Mouse (Mus musculus) B cell, adult 2 months (primary cell): ENCODE data around the gene Fam71b.
"Not testable (repeated sequence)": the region's sequence is repeated elsewhere in the genome, so short reads cannot be mapped to it uniquely, and the experiment has no call there.

Experiments
- DNase-seq, 2 experiments: peaks; one replicate each; pipeline ENCODE4 v3.0.0; 2022

Fam71b gene

DNA sequence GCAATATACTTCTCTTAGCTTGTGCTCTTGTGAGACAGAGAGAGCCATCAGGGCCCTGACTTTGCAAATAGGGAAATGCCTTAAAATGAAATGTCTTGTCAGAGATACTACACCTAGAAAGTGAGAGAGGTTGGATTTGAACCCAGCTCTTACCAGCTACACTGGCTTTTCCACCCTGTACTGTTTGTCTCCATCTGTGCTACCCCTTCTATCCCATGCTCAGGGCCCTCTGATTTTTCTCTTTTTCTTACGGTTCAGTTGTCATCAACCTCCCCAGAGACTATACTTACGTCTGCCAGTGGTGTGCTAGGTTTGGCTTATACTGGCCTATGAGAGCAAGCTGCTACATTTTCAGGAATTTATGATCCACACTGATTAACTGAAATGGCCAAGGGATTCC lies 11.4 kb upstream of the Fam71b start:
- DNase-seq, result no peak

DNA sequence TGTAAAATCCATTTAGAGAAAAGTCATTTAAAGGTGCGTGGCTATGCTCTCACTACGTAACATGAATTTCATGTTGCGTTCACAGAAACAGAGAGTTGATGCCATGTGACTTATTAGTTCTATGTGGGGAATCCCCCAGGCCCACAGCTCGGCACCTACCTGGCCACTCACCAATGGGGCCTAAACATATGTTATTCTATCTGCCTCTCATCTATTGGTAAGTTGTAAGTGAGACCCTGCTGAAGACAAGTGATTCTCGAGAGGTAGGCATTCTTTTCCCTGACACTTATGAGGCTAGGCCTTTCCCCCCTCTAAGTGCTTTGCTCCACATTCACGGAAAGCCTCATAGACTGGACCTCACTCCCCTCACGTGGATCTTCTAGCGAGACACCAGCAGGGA lies 9.8 kb upstream of the Fam71b start:
- no peak for DNase-seq

DNA sequence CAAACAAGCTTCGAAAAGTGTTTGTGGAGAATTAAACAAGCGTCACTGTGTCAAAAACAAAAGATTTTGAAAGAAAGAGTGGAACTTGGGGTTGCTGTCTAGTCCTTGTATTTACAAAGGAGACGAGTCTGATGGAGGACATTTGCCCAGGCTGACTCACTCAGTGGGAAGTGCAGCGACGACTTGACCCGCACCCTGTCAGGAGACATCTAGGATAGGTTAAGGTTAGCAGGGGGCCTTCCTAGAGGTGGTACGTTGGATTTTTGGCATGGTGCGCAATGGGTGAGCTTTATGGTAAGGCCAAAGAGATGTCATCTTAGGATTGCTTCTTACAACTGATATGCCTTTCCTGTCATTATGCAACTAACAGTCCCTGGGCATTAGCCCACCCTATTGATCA lies 9.3 kb upstream of the Fam71b start:
- no peak for DNase-seq

DNA sequence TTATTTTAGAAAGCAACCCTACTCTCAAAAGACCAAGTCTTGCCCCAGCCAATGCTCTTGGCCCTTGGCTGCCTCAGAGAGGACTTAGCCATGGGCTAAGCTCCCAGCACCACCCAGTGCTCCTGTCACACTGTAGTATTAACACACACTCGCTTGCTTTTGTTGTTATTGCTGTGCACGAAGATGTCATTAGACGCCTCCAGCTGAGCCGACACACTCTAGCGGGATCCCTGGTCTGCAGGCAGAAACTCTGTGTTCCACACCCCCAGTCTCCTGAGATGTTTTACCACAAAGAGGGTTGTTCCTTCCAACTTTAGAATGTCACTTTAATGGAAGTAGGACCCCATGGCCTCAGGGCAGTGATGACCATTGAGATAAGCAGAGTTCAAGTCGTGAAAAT lies 7.9 kb upstream of the Fam71b start:
- no peak for DNase-seq

DNA sequence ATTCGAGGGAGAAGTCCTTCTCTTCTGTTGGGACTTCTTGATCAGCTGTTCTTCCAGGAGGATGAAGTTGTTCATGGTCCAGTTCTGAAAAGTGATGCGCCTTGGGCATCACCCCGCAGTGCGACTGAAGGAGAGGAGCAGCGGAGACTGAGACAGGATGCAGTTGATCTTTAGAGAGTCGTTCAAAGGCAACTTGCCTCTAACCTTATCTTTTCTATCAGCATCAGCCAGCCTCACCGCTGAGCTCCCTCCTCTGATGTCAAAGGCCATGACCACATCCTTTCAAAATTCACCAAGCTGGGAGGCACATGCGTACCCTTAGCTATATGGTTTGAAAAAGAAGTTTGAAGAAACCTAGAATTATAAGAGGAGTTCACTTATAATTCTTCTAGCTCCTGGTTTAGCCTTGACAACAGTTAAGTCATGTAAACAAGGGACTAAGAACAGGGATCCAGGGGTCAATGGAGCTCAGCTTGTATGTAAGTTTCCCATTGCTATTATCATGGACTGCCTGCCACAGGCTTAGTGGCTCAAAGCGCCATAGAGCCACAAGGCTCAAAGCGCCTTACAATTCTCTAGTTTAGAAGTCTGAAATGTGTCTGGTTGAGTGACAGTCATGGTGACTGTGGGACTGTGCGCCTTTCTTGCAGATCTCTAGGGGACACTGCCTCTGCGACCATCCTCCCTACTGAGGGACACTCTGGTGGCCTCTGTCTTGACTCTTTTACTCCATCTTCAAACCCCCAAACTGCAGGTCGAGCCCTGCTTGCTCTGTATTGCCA lies 6.8 kb upstream of the Fam71b start, which contains the start of gene Itk:
Gene Itk (minus strand): TSS at position 180 of the 782 bp plus-strand sequence.
- no peak for DNase-seq

DNA sequence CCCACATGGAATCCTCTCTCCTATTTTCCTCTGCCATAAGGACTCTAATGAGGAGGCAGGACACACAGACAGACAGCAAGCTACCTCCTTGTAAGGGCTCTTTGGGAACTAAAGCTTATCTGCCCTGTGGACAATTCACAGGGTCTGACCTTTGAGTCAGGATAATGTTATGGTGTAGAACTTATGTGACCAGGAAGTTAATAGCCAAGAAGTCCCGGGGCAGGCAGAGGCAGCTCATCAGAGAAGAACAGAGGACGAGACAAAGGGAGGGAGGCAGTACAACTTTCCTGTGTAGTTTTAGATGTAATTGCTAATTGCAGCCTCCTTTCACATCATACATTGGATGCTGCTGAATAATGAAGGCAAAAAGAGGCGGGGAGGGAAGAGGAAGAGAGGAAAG lies 5.7 kb upstream of the Fam71b start:
- DNase-seq, result no peak

DNA sequence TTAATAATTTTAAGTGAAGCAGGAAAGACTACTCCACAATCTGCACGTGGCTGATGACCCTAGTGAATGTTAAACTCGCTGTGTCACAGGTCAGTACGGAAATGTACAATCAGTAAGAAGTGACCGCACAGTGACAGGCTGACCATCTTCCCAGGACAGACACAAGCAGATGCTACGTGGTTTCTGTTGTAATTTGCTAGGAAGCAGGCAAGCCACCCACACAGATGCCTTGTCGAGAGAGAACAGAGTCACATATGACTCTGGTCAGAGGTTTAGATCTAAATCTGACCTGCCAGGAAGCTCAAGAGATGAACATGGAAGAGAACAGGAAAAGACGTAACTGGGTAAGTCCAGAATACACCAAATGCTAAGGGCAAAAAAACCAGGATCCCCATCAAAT lies 3.5 kb upstream of the Fam71b start:
- DNase-seq, result no peak

DNA sequence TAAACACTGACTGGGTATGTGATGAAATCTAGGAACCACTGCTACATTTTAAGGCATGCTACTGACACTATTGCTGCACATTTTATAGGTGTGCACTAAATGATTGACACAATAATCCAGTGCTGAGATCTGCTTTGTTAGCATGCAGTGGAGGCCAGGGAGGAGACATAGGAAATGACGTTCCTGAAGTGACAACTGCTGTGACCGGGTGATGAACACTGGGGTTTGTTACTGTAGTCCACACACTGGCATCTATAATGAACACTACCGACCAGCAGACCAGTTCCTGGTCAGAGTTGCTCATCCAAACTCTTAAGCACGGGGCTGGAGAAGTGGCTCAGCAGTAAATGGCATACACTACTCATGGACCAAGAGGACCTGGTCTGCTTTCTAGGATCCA lies 2.9 kb upstream of the Fam71b start:
- DNase-seq, result no peak

DNA sequence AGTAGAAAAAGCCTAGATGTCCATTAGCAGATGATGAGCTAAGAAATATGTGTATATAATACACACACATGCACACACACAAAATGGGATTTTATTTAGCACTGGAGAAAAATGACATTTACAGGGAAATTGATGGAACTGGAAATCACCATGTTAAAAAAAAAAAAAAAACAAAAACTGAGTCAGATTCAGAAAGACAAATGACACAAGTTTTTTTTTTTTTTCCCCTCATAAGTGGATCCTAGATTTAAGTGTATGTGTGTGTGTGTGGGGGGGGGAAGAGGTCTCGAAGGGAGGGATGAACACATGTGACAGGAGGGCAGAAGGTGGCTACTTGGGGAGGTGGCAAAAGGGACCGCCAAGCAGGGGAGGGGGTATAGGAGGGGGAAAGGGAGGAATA lies 1.3 kb upstream of the Fam71b start:
- no peak for DNase-seq

DNA sequence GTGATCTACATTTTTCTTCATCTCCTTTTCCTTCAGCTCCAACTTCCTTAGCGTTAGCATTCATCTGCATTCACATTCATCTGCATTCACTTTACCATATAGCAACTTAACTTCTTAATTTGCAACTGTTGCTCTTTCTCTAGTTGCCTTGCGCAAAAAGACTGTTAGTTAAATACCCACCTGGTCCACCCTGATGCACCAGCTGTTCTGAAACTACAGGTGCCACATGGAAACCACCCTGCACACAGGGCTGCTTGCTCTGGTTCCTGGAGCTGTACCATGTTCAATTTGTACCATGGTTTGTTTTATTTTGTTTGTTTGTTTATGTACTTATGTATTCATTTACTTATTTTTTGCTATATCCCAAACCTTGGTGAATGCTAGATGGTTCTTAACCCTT lies 661 bp upstream of the Fam71b start:
- DNase-seq, result no peak

DNA sequence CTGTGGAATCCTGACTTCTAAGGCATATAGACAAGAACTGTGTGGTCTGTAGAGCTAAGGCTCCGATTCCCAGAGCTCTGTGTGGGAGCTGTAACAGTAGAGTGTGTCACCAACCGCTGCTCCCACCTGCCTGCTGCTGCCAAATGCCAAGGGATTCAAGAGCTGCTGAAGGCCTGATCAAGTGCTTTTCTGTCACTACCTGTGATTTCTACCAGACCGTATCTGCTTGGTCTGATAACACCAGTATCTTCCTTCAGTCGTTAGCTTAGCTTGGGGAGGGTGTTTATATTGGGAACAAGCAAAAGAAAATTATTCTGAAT lies 461 bp downstream of the Fam71b start:
- DNase-seq, result no peak

DNA sequence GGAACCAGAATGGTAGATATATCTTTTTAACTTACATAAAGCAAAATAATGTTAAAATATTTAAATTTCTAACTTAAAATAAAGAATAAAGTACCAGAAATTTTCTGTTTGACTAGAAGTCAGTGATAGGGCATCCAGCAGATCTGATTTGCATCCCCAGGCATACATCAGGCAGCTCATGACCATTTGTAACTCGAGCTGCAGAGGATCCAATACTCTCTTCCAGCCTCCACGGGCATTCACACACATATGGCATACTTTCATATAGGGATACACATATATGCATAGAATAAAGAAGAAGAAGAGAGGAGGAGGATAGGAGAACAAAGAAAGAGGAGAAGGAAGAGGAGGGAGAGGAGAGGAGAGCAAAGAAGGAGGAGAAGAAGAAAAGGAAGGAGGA lies 1.5 kb downstream of the Fam71b start:
- no peak for DNase-seq

DNA sequence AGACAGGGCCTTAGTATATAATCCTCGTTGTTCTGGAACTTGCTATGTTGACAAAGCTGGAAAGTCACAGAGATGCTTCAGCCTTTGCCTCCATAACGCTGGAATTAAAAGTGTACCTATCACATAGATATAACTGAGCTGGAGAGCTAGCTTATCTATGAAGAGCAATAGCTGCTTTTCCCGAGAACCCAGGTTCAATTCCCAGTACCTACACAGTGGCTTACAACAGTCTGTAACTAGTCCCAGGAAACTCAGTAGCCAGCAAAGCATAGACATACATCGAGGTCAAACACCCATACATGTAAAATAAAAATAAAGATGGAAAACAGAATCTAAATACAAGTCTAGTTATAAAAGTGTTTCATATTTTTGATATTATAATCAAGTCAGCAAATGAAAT lies 2.1 kb downstream of the Fam71b start:
- DNase-seq, result no peak

DNA sequence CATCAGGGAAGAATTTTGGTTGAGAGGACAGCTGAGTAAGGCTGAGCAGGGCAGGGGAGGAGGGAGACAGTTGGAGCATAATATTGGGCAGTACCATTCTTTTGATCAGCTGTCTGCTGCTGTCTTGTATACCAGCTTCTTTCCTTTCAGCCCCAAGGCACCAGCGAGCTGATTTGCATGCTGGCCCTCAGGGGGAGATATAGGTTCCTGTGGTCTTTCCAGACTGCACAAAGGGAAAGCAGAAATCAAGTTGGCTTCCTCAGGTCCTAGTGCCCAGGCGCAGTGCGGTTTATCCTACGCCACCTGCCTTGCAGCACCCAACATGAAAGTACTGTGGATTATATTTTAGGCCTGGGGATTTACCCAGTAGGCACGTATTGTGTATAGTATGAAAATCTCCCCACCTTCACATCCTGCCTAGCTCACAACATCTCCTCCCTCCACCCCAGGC lies 2.6 kb downstream of the Fam71b start:
- DNase-seq, result peak; percentile 75 to 81

DNA sequence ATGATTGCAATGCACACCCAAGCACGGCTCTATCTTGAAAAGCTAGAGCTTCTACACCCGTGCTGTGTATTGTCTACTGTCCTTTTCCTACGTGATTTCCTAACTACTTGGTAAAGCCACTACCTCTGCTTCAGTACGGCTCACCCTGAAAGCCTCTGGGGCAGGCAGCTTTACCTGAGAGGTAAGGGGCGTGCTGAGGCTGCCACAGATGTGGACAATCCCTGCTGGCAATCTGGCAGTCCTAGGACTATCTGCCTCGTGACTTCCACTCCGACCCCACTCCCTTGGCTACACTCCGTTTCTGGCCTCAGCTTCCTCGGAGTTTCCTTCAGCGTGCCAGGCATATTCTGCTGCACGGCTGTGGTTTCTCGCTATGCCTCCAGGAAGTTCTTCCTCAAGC lies 5.2 kb downstream of the Fam71b start:
- DNase-seq, result no peak

DNA sequence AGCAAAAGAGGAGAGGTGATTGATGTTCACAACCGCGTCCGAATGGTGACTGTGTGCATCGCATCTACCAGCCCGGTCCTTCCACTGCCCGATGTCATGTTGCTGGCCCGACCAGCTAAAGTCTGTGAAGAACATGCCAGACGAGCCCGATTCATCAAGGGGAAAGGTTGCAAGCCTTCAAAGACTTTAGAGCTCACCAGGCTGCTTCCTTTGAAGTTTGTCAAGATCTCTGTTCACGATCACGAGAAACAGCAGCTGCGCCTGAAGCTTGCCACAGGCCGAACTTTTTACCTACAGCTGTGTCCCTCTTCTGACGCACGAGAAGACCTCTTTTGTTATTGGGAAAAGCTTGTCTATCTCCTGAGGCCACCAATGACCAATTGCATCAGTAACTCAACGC lies 8.6 kb downstream of the Fam71b start:
- no peak for DNase-seq

DNA sequence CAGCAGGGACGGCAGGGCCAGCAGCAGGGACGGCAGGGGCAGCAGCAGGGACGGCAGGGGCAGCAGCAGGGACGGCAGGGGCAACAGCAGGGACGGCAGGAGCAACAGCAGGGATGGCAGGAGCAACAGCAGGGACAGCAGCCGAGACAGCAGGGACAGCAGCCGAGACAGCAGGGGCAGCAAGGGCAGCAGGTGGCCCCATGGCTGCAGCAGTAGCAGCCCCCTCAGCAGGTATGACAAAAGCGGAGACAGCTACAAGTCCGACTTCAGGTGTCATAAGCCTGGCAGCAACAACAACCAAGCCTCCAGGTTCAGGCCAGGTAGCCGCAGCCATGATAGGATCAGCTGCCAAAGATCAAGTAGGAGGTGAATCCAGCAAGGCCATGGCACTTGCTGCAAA lies 10.4 kb downstream of the Fam71b start:
- no peak for DNase-seq

DNA sequence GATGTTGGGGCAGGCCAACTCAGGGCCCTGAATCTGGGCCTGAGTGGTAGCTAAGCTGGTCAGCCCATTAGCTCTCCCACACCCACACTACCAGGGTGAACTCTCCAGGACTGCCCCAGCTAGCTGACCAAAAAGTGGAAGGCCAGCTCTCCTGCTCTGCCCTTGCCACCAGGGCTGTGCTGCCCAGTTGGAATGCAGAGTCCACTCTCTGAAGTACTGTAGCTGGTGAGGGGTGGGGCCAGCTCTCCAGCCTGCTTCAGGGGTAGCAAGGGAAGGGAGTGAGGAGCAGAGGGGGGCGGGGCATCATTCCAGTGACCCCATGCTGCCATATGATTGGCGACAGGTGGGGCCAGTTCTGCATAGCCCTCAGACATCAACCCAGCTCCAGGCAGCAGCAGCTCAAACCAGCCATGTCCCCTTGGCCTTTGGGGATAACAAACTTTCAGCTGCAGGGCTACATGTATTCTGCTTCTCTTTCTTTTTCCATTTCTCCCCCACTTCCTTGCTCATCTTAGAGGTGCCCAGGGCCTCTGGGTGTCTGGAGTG lies 13.7 kb downstream of the Fam71b start:
- no peak for DNase-seq

DNA sequence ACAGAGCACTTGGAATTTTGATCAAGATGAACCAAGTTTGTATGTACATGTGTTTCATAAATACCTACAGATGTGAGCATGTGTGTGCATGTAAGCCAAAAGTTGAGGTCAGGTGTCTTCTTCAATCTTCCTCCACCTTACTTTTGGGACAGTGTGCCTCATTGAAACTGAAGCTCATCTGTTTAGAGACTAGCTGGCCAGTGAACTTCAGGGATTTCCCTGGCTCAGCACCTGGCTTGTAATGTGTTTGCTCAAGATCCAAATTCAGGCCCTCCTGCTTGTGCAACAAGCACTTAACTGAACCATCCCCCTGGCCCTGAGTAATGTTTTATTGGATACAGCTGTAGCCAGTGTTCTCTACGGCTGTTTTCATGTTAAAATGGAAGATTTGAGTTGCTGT lies 22.1 kb downstream of the Fam71b start:
- DNase-seq, result no peak

DNA sequence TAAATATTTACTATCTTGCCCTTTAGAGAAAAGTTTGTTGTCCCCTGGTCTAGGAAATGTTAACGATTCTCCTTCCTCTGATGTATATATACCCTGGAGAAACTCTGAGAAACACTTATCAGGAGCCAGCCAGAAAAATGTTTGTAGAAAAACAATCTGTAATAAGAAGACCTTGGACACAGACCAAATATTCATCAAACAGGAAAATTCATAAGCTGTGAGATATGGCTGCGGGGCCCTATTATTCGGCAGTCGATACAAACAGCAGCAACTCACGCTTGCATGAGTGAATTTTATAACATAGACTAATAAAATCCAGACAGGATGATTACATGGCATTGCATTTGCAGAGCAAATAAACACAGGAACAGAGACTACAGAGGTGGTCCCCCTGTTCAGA lies 22.5 kb downstream of the Fam71b start:
- DNase-seq, result no peak

DNA sequence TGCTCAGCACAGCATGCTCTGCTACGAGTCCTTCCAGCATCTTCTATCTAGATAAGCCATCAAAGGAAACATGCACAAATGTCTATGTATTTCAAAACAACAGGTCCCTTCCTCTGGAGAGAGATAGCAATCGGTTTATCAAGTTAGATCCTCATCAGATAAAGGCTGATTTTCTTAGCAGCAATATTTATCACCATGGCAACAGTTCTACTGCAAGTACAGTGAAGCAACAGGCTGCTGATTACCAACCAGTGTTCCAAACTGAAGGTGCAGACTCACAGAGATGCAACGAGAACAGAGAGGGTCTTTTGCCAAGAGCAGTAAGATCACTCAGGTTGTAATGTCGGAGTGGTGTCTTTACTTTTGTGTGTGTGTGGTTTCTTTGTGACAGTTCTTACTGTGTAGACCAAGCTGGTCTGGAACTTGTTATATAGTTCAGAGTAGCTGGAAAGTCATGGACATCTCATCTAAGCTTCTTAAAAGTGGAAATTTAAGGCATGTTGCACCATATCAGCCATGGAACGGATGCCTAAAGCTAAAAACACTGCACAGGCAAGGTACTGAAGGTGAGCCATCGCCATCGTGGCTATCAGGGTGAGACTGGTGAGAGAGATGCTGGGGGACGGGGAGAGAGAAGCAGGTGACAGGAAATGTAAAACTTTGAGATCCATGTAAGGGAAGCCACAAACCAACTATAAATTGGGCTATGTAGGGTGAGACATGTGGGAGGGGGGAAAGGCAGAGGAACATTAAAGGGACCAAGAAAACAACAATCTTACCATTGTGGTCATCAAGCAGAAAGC lies 24.9 kb downstream of the Fam71b start:
- DNase-seq, result no peak

DNA sequence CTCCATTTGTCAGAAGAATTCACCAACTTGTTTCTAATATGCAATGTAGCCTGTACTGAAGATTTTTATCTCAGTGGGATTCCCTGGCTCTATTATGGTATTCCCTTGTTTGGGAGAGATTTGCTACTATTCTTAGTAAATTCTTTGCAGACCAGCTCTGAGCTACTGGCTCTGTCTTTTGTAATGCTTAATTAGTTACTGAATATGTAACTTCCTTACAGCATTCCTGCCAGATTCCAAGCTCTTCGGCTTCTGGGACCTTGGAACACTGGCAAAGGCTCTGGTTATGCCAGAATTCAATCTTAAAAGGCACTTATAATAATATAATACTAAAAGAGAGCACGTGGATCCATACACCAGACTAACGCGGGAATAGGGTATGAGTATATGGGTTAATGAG lies 31.8 kb downstream of the Fam71b start:
- DNase-seq, result not testable (repeated sequence)

DNA sequence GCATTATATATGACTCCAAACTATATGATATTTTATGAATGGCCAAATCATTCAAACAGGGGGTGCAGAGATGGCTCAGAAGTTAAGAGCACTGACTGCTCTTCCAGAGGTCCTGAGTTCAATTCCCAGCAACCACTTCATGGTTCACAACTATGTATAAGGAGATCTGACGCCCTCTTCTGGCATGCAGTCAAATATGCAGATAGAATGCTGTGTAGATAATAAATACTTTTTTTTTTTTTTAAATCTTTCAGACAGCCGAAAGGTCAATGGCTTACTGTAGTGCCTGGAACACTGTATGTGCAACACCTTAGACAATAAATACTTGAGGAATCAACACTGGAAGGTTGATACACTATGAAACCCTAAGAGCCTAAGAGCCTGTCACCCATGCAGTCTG lies 33.8 kb downstream of the Fam71b start:
- no peak for DNase-seq

DNA sequence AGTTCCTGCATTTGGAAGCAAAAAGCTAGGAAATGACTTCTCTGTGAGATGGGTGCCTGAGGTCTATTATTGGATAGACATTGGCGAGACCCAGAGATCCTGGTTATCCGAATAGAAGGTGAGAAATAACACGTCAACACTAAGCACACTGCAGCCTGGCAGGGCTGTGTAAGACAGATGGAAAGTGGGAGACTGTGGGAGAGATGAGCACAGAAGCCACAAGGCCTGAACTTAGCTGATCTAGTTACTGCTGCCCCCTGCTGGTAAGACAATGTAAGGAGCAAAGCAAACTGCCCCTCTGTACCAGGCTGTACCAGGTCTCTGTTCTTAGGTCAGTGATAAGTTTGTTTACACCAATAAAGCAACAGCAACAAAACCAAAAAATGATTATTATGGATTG lies 34.8 kb downstream of the Fam71b start:
- peak; percentile 88 to 89 for DNase-seq
